Comparison of ENCODE assay signal across 7 mouse cellular contexts in genomic region chr14:31233070-31233995, GRCm38 (mm10). TPM values are rescaled to one million over a fixed set of nuclear protein-coding genes. Genes with fewer than 3 reads are reported as not detected.
DNase-seq lines count a peak whose midpoint lies in the region; ATAC-seq lines count a peak whose summit lies in the region.

No protein-coding gene starts in this region.

- no peak overlapping the region for H3K9ac ChIP-seq in neural tube, embryonic 12.5 days
- H3K9ac ChIP-seq in hindbrain, embryonic 15.5 days, result no peak overlapping the region
- H3K9ac ChIP-seq in liver, embryonic 16.5 days (ENCODE audit: low read depth, low read length), result no peak overlapping the region

- no peaks in the 10 kb centered on the region for H3K9me3 ChIP-seq in neural tube, embryonic 12.5 days
- H3K9me3 ChIP-seq in hindbrain, embryonic 15.5 days, result no peaks in the 10 kb centered on the region
- H3K9me3 ChIP-seq in liver, embryonic 16.5 days (replicated peaks; ENCODE audit: control insufficient read depth, low read length), result no peaks in the 10 kb centered on the region

- H3K27me3 ChIP-seq in neural tube, embryonic 12.5 days (replicated peaks), result no peaks in the 10 kb centered on the region
- H3K27me3 ChIP-seq in hindbrain, embryonic 15.5 days, result no peaks in the 10 kb centered on the region
- 0 out of 2 replicates have a peak, but pooled peaks cover 5% of the 10 kb centered on the region for H3K27me3 ChIP-seq in liver, embryonic 16.5 days (ENCODE audit: control insufficient read depth, insufficient read depth, low read depth, low read length)

- peaks cover 3% of the 10 kb centered on the region; the same call in 1 of the 2 replicates for H3K4me1 ChIP-seq in neural tube, embryonic 12.5 days
- 0 out of 2 replicates have a peak, but pooled peaks cover 2% of the 10 kb centered on the region for H3K4me1 ChIP-seq in hindbrain, embryonic 15.5 days (replicated peaks)
- H3K4me1 ChIP-seq in liver, embryonic 16.5 days (ENCODE audit: control insufficient read depth, low read depth, low read length), result peaks cover 2% of the 10 kb centered on the region

- no peak overlapping the region for H3K27ac ChIP-seq in neural tube, embryonic 12.5 days
- no peak overlapping the region for H3K27ac ChIP-seq in hindbrain, embryonic 15.5 days (replicated peaks)
- H3K27ac ChIP-seq in liver, embryonic 16.5 days (ENCODE audit: low read length), result no peak overlapping the region

- DNase-seq in neural tube, embryonic 10.5 days (ENCODE audit: extremely low spot score, low spot score), result no peak
- no peak for DNase-seq in layer of hippocampus, adult 11-12 months (ENCODE audit: low spot score)
- no peak for DNase-seq in layer of hippocampus, postnatal 14 days (ENCODE audit: low spot score in 2 of 2)
- DNase-seq in layer of hippocampus, adult 18-20 months (ENCODE audit: low spot score in 2 of 2), result no peak

- H3K4me2 ChIP-seq in neural tube, embryonic 12.5 days (replicated peaks), result no peak overlapping the region
- H3K4me2 ChIP-seq in hindbrain, embryonic 15.5 days, result no peak overlapping the region
- no peak overlapping the region for H3K4me2 ChIP-seq in liver, embryonic 16.5 days (ENCODE audit: low read depth, low read length)

- 0 out of 2 replicates have a peak, but pooled peaks have one; percentile 7 for ATAC-seq in neural tube, embryonic 12.5 days (ENCODE audit: low FRiP score, low read depth)
- peak; percentile 47; the same call in 1 of the 2 replicates for ATAC-seq in hindbrain, embryonic 15.5 days (ENCODE audit: low FRiP score, low read depth)
- ATAC-seq in liver, embryonic 16.5 days (ENCODE audit: low read depth), result peak; percentile 61

- no peaks in the 10 kb centered on the region; the same call in 1 of the 2 replicates for H3K36me3 ChIP-seq in neural tube, embryonic 12.5 days
- no peaks in the 10 kb centered on the region for H3K36me3 ChIP-seq in hindbrain, embryonic 15.5 days
- H3K36me3 ChIP-seq in liver, embryonic 16.5 days (ENCODE audit: control insufficient read depth, insufficient read depth), result no peaks in the 10 kb centered on the region

- WGBS in neural tube, embryonic 12.5 days, result 85% methylated on average over 14 of the region's 14 CpGs
- 86% methylated on average over 14 of the region's 14 CpGs for WGBS in hindbrain, embryonic 15.5 days
- WGBS in liver, embryonic 16.5 days (ENCODE audit: insufficient replicate concordance), result 51% methylated on average over 14 of the region's 14 CpGs

- no peak overlapping the region for H3K4me3 ChIP-seq in neural tube, embryonic 12.5 days
- no peak overlapping the region for H3K4me3 ChIP-seq in hindbrain, embryonic 15.5 days
- no peak overlapping the region for H3K4me3 ChIP-seq in liver, embryonic 16.5 days (ENCODE audit: low read depth, low read length)

RNA-seq across cellular contexts. Expression of gene Sema3g, which starts 15.7 kb away (rescaled TPM):
- 1.6 and 1.9 TPM in 2 replicates for polyA plus RNA-seq in neural tube, embryonic 12.5 days (2016; fragmentation: Nextera tagmentation; extraction: Ambion mirVana)
- polyA plus RNA-seq in hindbrain, embryonic 15.5 days (2015; fragmentation: Nextera tagmentation; extraction: Ambion mirVana), result 0.60 and 0.80 TPM in 2 replicates
- polyA plus RNA-seq in liver, embryonic 16.5 days (2015; fragmentation: Nextera tagmentation; extraction: Ambion mirVana), result 0.04 TPM in 2 replicates
- total RNA-seq in layer of hippocampus, postnatal 14 days (2021), result 1 to 10 TPM; 5.5 to 6.4 TPM
- 1 to 10 TPM; 5.2 to 5.7 TPM for total RNA-seq in layer of hippocampus, adult 18-20 months (2021)

RNA-seq across cellular contexts. Expression of gene Nisch, which starts 16.6 kb away (rescaled TPM):
- polyA plus RNA-seq in neural tube, embryonic 12.5 days (2016; fragmentation: Nextera tagmentation; extraction: Ambion mirVana), result 419 and 436 TPM in 2 replicates
- polyA plus RNA-seq in hindbrain, embryonic 15.5 days (2015; fragmentation: Nextera tagmentation; extraction: Ambion mirVana), result 365 and 382 TPM in 2 replicates
- 94.9 and 112 TPM in 2 replicates for polyA plus RNA-seq in liver, embryonic 16.5 days (2015; fragmentation: Nextera tagmentation; extraction: Ambion mirVana)
- total RNA-seq in layer of hippocampus, postnatal 14 days (2021), result 100 to 1,000 TPM; 433 to 449 TPM
- 100 to 1,000 TPM; 434 to 437 TPM for total RNA-seq in layer of hippocampus, adult 18-20 months (2021)

RNA-seq across cellular contexts. Expression of gene Phf7, which starts 17.8 kb away (rescaled TPM):
- polyA plus RNA-seq in neural tube, embryonic 12.5 days (2016; fragmentation: Nextera tagmentation; extraction: Ambion mirVana), result 12.4 and 13.9 TPM in 2 replicates
- 8.9 and 9.4 TPM in 2 replicates for polyA plus RNA-seq in hindbrain, embryonic 15.5 days (2015; fragmentation: Nextera tagmentation; extraction: Ambion mirVana)
- 6.1 and 6.3 TPM in 2 replicates for polyA plus RNA-seq in liver, embryonic 16.5 days (2015; fragmentation: Nextera tagmentation; extraction: Ambion mirVana)
- 1 to 10 TPM; 4.0 to 6.3 TPM for total RNA-seq in layer of hippocampus, postnatal 14 days (2021)
- 1 to 10 TPM; 3.7 to 3.8 TPM for total RNA-seq in layer of hippocampus, adult 18-20 months (2021)

RNA-seq across cellular contexts. Expression of gene Bap1, which starts 17.9 kb away (rescaled TPM):
- polyA plus RNA-seq in neural tube, embryonic 12.5 days (2016; fragmentation: Nextera tagmentation; extraction: Ambion mirVana), result 108 and 121 TPM in 2 replicates
- 101 and 113 TPM in 2 replicates for polyA plus RNA-seq in hindbrain, embryonic 15.5 days (2015; fragmentation: Nextera tagmentation; extraction: Ambion mirVana)
- 32.0 and 33.7 TPM in 2 replicates for polyA plus RNA-seq in liver, embryonic 16.5 days (2015; fragmentation: Nextera tagmentation; extraction: Ambion mirVana)
- total RNA-seq in layer of hippocampus, postnatal 14 days (2021), result 100 to 1,000 TPM; 125 to 127 TPM
- 100 to 1,000 TPM; 137 to 140 TPM for total RNA-seq in layer of hippocampus, adult 18-20 months (2021)

RNA-seq across cellular contexts. Expression of gene Tnnc1, which starts 25.2 kb away (rescaled TPM):
- 44.2 and 62.0 TPM in 2 replicates for polyA plus RNA-seq in neural tube, embryonic 12.5 days (2016; fragmentation: Nextera tagmentation; extraction: Ambion mirVana)
- 3.5 and 4.0 TPM in 2 replicates for polyA plus RNA-seq in hindbrain, embryonic 15.5 days (2015; fragmentation: Nextera tagmentation; extraction: Ambion mirVana)
- polyA plus RNA-seq in liver, embryonic 16.5 days (2015; fragmentation: Nextera tagmentation; extraction: Ambion mirVana), result 80.6 and 93.1 TPM in 2 replicates
- total RNA-seq in layer of hippocampus, postnatal 14 days (2021), result 1 to 10 TPM in 1 of 2 experiments, under 1 TPM in 1; 0.85 to 3.7 TPM
- total RNA-seq in layer of hippocampus, adult 18-20 months (2021), result 1 to 10 TPM; 2.0 to 3.5 TPM

Comparison
In these comparisons a context has a peak if more than half of its experiments do, and no peak if none do; other contexts are left out.
1. ATAC-seq: peak in every context shown above with its lines; median percentile 61 in liver, embryonic 16.5 days; 47 in hindbrain, embryonic 15.5 days; 7 in neural tube, embryonic 12.5 days.